17 mouse cellular contexts compared by ENCODE assay signal in genomic region chr13:76799662-76800061, GRCm38 (mm10).
"Had no signal": no experiment of that assay in that cellular context is flagged by ENCODE, and none has a peak within 500 bp of the region (broad histone marks: within the 10 kb centered on the region; RNA-seq: fewer than 3 reads in every experiment).

No protein-coding gene starts in this region.

- H3K27ac ChIP-seq: kidney, postnatal 0 days; limb, embryonic 15.5 days; liver, embryonic 12.5 days; midbrain, embryonic 12.5 days; neural tube, embryonic 15.5 days had no signal

- ATAC-seq: liver, embryonic 12.5 days had no signal

- H3K27me3 ChIP-seq: limb, embryonic 15.5 days; liver, embryonic 12.5 days; neural tube, embryonic 15.5 days had no signal

- H3K4me2 ChIP-seq: limb, embryonic 15.5 days; liver, embryonic 12.5 days; lung, embryonic 14.5 days; midbrain, embryonic 12.5 days; neural tube, embryonic 15.5 days had no signal

- H3K9ac ChIP-seq: limb, embryonic 15.5 days; liver, embryonic 12.5 days; lung, embryonic 14.5 days; midbrain, embryonic 12.5 days; neural tube, embryonic 15.5 days had no signal

- DNase-seq: kidney, postnatal 36 days; layer of hippocampus, adult 9-11 months; layer of hippocampus, postnatal 36 days; lung, embryonic 14.5 days; lung, postnatal 10 days; lung, postnatal 4 days; right cerebral cortex, adult 18-20 months; right cerebral cortex, postnatal 4 days; spleen, adult 18-20 months; thymus, adult 2 months; thymus, postnatal 25 days had no signal

- H3K4me1 ChIP-seq: limb, embryonic 15.5 days; liver, embryonic 12.5 days; neural tube, embryonic 15.5 days had no signal

- H3K4me3 ChIP-seq: limb, embryonic 15.5 days; liver, embryonic 12.5 days; midbrain, embryonic 12.5 days; myocyte; neural tube, embryonic 15.5 days had no signal

- H3K9me3 ChIP-seq: limb, embryonic 15.5 days; liver, embryonic 12.5 days; midbrain, embryonic 12.5 days; neural tube, embryonic 15.5 days had no signal

- H3K36me3 ChIP-seq: limb, embryonic 15.5 days; liver, embryonic 12.5 days; midbrain, embryonic 12.5 days; neural tube, embryonic 15.5 days had no signal
